Mouse (Mus musculus): ENCODE data around the gene Dnajc5.

Gene Dnajc5

GRCm38 (mm10) chr2:181573961-181574360, 53.7 kb downstream of the Dnajc5 start:
- peak in 1 of 2 experiments; percentile 1 for DNase-seq

- peak in 1 of 2 experiments; percentile 1 for DNase-seq
Observed at GRCm38 (mm10) chr2:181574921-181575545, 54.7 kb downstream of the Dnajc5 start.

GRCm38 (mm10) chr2:181576613-181577012, 56.3 kb downstream of the Dnajc5 start:
- DNase-seq = no peak

DNA sequence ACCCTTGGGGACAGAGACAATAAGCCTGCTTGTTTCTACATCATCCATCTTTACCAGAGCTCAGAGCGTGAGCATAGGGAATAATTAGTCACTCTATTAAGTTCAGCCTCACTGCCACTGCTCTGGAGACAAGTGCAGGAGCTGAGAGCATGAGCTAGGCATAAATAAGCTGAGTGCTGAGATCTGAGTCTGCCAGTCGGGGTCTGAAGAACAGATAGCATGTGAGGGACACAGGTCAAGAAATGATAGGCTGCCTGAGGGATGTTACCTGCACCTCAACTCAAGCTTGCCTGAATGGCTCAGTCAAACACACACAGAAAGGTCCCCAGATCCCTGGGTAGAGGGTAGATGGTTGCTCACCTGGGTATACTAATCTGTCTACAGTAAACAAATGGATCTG, 56.8 kb downstream of the Dnajc5 start:
- no peak for DNase-seq

- no peak for DNase-seq
Observed at GRCm38 (mm10) chr2:181577981-181578581, 57.8 kb downstream of the Dnajc5 start.

- DNase-seq = no peak
Observed at GRCm38 (mm10) chr2:181578790-181579618, 58.7 kb downstream of the Dnajc5 start.

GRCm38 (mm10) chr2:181579681-181580080, 59.4 kb downstream of the Dnajc5 start:
- DNase-seq = no peak

DNA sequence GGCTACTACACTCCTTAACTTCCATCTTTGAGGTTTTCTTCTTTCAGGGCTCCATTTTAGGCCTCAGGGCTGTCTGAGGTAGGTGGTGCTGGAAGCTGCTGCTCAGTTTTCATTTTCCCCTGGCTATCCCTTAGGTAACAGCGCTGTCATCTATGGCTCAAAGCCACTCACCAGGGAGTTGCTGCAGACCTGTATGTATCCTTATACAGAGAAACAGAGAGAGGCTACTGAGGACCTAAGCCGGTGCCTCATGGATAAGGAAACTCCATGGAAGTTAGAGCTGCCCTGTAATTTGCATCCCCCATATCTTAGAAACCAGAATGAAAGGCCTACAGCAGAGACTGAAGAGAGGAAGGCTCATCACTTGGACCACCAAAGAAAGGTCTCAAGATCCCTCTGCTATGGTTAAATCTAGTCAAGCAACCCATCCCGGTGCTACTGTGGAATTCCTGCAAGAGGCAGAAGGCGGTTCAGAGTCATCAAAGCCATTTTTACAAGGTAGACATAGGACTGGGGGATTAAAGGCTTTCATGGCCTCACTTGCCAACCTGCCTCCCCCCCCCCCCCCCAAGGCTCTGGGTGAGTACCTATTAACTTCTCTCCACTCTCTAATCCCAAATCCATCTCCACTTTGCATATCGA, 60.0 kb downstream of the Dnajc5 start:
- no peak for DNase-seq

DNA sequence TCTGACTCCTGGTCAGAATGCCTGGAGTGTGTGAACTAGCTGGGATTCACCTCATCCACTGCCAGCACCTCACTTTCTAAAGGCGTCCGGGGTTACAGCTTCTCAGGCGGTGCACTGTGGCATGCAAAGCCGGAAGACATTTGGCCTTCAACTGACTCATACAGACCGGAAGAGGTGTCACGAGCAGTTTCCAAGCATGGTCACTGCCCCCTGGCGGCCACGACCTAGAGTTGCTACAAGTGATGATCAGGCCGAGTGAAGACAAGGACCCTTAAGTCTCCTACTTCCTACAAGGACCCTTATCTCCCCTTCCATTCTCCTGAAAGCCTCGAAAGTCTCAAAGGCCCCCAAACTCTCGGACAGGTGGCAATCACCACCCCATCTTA, 60.7 kb downstream of the Dnajc5 start:
- peak; percentile 75 to 83 for DNase-seq

DNA sequence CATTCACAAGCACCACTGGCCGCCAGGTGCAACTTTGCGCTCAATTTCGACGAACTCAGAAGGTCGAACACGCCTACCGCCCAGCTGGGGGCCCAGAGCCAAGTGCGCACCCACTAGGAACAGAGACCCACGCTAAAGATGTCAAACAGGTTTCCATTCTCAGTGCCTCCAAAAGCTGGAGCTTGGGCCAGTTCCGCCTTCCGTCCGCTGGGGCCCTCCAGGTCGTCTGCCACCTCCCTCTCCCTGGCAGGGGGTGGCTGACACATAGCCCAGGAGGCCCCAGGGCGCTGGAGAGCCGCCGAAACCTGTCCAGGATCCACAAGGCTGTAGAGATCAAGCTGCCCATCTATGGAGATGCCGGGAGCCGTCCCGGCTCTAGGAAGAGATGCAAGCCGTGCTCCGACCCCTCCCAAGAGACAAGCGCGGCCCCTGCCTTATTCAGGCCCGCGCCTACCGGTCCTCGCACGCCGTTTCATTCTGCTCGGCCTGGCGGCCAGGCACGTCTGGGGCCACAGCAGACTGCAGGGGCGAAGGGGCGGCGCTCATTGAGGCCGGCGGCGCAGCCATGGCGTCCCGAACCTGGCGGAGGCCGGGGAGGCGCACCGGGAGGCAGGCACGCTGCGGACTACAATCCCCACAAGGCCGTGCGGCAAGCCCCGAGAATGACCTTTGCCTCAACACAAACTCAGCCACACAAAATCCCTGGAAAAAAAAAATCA, 61.3 kb downstream of the Dnajc5 start:
- peak; percentile 74 to 76 for DNase-seq

DNA sequence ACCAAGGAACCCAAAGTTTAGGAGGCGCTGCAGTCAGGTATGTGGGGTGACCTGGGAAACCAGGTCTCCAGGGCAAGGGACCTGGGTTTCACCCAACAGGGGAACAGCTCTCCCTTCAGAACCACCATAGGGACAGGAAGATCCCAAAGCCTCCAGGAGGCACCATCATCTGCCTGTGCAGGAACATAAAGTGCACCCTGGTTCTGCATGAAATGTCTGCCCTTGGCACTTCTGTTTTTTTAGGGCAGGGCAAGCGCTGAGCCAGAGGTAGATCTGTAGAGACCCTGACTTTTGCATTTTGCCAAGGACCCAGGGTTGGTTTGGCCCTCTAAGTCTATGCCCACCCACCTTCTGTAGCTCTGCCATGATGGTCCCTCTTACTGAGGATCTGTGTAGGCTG, 62.1 kb downstream of the Dnajc5 start:
- DNase-seq = no peak

GRCm38 (mm10) chr2:181582939-181583338, 62.7 kb downstream of the Dnajc5 start:
- DNase-seq = no peak

- DNase-seq = no peak
Observed at GRCm38 (mm10) chr2:181583460-181584257, 63.4 kb downstream of the Dnajc5 start.

- DNase-seq = no peak
Observed at GRCm38 (mm10) chr2:181584411-181584942, 64.2 kb downstream of the Dnajc5 start, which contains the start of gene Uckl1. Gene Uckl1, minus strand, starts transcription at chr2:181584892.

- no peak for DNase-seq
Observed at GRCm38 (mm10) chr2:181585506-181585905, 65.2 kb downstream of the Dnajc5 start.

DNA sequence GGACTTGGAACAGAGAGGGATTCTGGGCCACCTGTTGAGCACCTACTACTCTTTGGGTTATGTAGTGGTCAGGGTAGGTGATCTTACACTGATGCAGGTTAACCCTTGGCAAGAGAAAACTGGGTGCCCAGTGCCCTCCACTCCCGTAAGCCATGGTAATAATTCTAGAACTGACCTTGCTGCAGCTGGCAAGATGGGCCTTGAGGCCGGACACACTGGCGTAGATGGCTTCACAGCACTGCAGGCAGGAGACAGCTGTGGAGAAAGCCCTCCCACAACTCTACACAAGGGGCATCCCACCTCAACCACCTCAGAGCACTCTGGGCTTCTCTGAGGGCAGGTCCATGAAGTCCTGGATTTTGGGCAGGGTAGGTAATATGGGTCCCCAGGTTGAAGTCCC, 65.8 kb downstream of the Dnajc5 start:
- no peak for DNase-seq

GRCm38 (mm10) chr2:181587796-181588195, 67.5 kb downstream of the Dnajc5 start:
- DNase-seq = no peak

DNA sequence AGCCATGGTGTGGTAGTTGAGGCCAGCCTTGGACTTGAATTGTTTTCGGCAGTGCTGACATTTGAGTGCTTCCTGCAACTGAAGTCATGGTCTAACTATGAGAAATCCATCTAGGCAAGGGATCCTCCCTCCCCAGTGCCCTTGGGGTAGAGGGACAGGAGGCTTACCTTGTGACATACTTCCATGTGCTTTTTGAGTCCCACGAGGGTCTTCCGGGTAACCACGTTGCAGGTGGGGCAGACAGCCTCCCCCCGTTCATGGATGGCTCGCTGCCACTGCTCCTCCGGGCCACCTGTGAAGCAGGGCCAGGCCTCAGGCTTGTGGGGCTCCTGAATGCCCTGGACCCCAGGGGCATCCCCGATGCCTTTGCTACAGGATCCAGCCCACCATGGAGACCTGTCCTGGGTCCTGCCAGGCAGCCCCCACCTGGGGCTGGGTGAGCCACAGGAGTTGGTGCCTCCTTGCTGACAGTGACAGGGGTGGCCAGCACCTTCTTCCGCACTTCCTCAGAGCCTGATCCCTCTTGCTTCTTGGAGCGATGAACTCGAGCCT, 68.0 kb downstream of the Dnajc5 start:
- no peak for DNase-seq

DNA sequence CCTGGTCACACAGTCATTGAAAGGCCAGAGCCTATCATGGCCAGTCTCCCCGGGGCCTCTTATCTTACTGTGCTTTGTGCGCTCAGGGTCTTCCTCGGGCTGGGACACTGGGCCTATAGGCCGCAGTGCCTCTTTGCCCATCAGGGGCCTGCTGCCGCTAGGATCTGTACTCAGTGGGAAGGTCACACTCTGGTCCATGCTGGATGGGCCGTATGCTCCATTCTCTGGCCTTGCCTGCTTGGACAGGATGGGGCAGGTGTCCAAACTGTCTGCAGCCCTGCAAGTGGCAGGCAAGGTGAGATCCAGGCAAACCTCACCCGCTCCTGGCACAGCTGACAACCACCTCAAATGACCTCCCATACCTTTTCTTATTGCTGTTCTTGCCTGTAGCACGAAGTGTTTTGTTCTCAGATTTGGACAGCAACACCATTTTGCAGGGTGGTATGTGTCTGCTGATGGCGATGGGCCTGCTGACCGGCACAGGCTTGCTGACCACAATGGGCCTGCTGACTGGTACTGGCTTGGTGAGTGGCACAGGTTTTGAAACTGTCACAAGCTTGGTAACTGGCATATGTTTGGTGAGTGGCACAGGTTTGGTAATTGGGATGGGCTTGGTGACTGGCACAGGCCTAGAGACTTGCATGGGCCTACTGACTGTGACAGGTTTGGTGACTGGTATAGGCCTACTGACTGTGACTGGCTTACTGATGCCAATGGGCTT, 68.9 kb downstream of the Dnajc5 start:
- no peak for DNase-seq

- DNase-seq = no peak
Observed at GRCm38 (mm10) chr2:181589732-181590105, 69.4 kb downstream of the Dnajc5 start.

DNA sequence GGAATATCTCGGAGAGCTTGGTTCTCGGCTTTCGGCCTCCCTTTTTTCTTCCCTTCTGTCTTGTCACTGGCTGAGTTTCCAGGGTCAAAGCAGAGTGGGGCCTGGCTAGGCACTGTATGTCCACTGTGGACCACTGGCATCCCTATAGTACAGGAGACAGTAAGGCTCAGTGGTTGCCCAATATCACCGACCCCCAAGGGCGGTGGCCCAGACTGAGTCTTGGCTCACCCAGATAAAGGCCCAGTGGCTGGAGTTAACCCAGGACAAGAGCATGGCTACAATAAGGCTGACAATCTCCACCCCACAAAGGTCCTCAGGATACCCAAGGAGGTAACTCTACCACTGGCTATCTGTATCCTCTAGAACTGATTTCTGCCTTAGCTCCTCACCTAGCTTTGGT, 70.2 kb downstream of the Dnajc5 start:
- no peak for DNase-seq
